Mouse (Mus musculus) CH12.LX (cell line): Measurements from ENCODE around the gene Iqcj. TPM values are rescaled to one million over a fixed set of nuclear protein-coding genes. Genes with fewer than 3 reads are reported as not detected.
"Not testable (repeated sequence)": the region's sequence is repeated elsewhere in the genome, so short reads cannot be mapped to it uniquely, and the experiment has no call there.

Source experiments
- DNase-seq: peaks from one replicate; pipeline ENCODE4 v3.0.0-alpha.2; 2013; ENCODE audit errors: extremely low read depth
- H3K27ac ChIP-seq: 2 replicates; pipeline ENCODE4 v1.5.1; 2012; ENCODE audit warnings: low read depth, mild to moderate bottlenecking, control low read depth, moderate library complexity; ENCODE audit not compliant: insufficient read depth
- H3K27me3 ChIP-seq: replicated peaks from 2 replicates; pipeline ENCODE3; 2012; ENCODE audit warnings: inconsistent platforms
- H3K36me3 ChIP-seq, 2 experiments: replicated peaks in 1 of 2; 2 replicates each; pipeline versions ENCODE3 to v1.6.1; 2012; ENCODE audit warnings: inconsistent platforms in 1 of 2, low read length in 1 of 2, mild to moderate bottlenecking in 1 of 2, mixed read lengths in 1 of 2, moderate library complexity in 1 of 2; ENCODE audit not compliant: control insufficient read depth in 1 of 2, insufficient read depth in 1 of 2
- H3K4me1 ChIP-seq, 2 experiments: 2 replicates each; pipeline ENCODE4 v1.6.1; 2012; ENCODE audit warnings: inconsistent platforms in 1 of 2, moderate library complexity in 1 of 2; ENCODE audit not compliant: insufficient read depth in 2 of 2, control insufficient read depth in 1 of 2
- H3K4me2 ChIP-seq: 2 replicates; pipeline ENCODE4 v1.6.1; 2012; ENCODE audit warnings: low read depth, mild to moderate bottlenecking, control low read depth; ENCODE audit not compliant: poor library complexity, insufficient read depth, severe bottlenecking
- H3K4me3 ChIP-seq, 3 experiments: fragments of 150-350 bp in 1 of 3; sonication (generic) in 1 of 3; replicated peaks in 1 of 3; 2 replicates each; pipeline versions ENCODE3 to v1.5.1; 2011 to 2012; ENCODE audit warnings: low read depth in 2 of 3, low read length in 2 of 3, mild to moderate bottlenecking in 2 of 3, moderate library complexity in 2 of 3, control low read depth in 1 of 3, improper control_type of control experiment in 1 of 3, inconsistent platforms in 1 of 3, mixed read lengths in 1 of 3; ENCODE audit not compliant: poor library complexity in 1 of 3
- H3K79me2 ChIP-seq: replicated peaks from 2 replicates; pipeline ENCODE4 v1.6.1; 2012; ENCODE audit warnings: mild to moderate bottlenecking, moderate library complexity; ENCODE audit not compliant: control insufficient read depth, poor library complexity, insufficient read depth, severe bottlenecking; ENCODE audit errors: extremely low read depth
- H3K9ac ChIP-seq: 2 replicates; pipeline ENCODE4 v1.6.1; 2012; ENCODE audit warnings: low read depth, mild to moderate bottlenecking, control low read depth, moderate library complexity; ENCODE audit not compliant: insufficient read depth
- H3K9me3 ChIP-seq: replicated peaks from 2 replicates; pipeline ENCODE3; 2012; ENCODE audit warnings: low read length, inconsistent platforms, mixed read lengths
- CHD1 ChIP-seq: IDR thresholded peaks from 2 replicates; pipeline ENCODE4 v1.6.1; 2012; ENCODE audit warnings: low read depth, low read length, improper control_type of control experiment, inconsistent platforms
- CHD2 ChIP-seq: IDR thresholded peaks from 2 replicates; pipeline ENCODE4 v1.6.1; 2011; ENCODE audit warnings: low read length, improper control_type of control experiment
- CTCF ChIP-seq, 2 experiments: IDR thresholded peaks in 1 of 2; conservative IDR thresholded peaks in 1 of 2; 2 replicates each; pipeline ENCODE4 v1.5.1; 2011 to 2012; ENCODE audit warnings: low read depth in 2 of 2, low read length in 2 of 2, improper control_type of control experiment in 1 of 2, inconsistent platforms in 1 of 2, mild to moderate bottlenecking in 1 of 2, moderate library complexity in 1 of 2
- EP300 ChIP-seq: IDR thresholded peaks from 2 replicates; pipeline ENCODE4 v1.6.1; 2011; ENCODE audit warnings: low read length, improper control_type of control experiment
- GABPA ChIP-seq: IDR thresholded peaks from 2 replicates; pipeline ENCODE4 v1.6.1; 2012; ENCODE audit warnings: low read depth, low read length, improper control_type of control experiment, inconsistent platforms; ENCODE audit not compliant: insufficient replicate concordance
- MAFK ChIP-seq: IDR thresholded peaks from 2 replicates; pipeline ENCODE4 v1.6.1; 2011; ENCODE audit warnings: low read length, improper control_type of control experiment; ENCODE audit not compliant: insufficient replicate concordance
- MAZ ChIP-seq: IDR thresholded peaks from 2 replicates; pipeline ENCODE4 v1.6.1; 2012; ENCODE audit warnings: low read depth, mild to moderate bottlenecking, inconsistent platforms, low read length, improper control_type of control experiment, moderate library complexity
- MYC ChIP-seq: IDR thresholded peaks from 2 replicates; pipeline ENCODE4 v1.6.1; 2011; ENCODE audit warnings: low read depth, mild to moderate bottlenecking, improper control_type of control experiment, low read length
- NRF1 ChIP-seq: IDR thresholded peaks from 2 replicates; pipeline ENCODE4 v1.6.1; 2014; ENCODE audit warnings: low read depth, mild to moderate bottlenecking, inconsistent platforms, low read length, improper control_type of control experiment, moderate library complexity
- RAD21 ChIP-seq: IDR thresholded peaks from 2 replicates; pipeline ENCODE4 v1.6.1; 2011; ENCODE audit warnings: low read depth, mild to moderate bottlenecking, low read length, improper control_type of control experiment, moderate library complexity
- SIN3A ChIP-seq: IDR thresholded peaks from 2 replicates; pipeline ENCODE4 v1.6.1; 2012; ENCODE audit warnings: low read length, improper control_type of control experiment, inconsistent platforms
- USF2 ChIP-seq: conservative IDR thresholded peaks from 2 replicates; pipeline ENCODE4 v1.6.1; 2011; ENCODE audit warnings: low read depth, low read length, improper control_type of control experiment
- ZC3H11A ChIP-seq: IDR thresholded peaks from 2 replicates; pipeline ENCODE4 v1.6.1; 2012; ENCODE audit warnings: low read depth, mild to moderate bottlenecking, inconsistent platforms, low read length, improper control_type of control experiment
- ZKSCAN1 ChIP-seq: IDR thresholded peaks from 2 replicates; pipeline ENCODE4 v1.6.1; 2012; ENCODE audit warnings: low read depth, inconsistent platforms, low read length, improper control_type of control experiment, borderline replicate concordance
- dilution Hi-C: fragments of 300-500 bp; cut with MboI; formaldehyde crosslinking; loops from 2 replicates; pipeline ENCODE4 v1.14.3; 2020; ENCODE audit warnings: low sequenced_read_pairs; ENCODE audit not compliant: extremely low pct_unique_long_range_greater_than_20kb, extremely low pct_ligation_motif_present
- in situ Hi-C: fragments of 300-500 bp; cut with MboI; formaldehyde crosslinking; loops from 3 replicates; pipeline ENCODE4 v1.14.3; 2019; ENCODE audit warnings: low sequenced_read_pairs, low pct_ligation_motif_present, low pct_unique_long_range_greater_than_20kb, mixed read lengths
- polyA plus RNA-seq: library from polyadenylated mRNA; unstranded; fragments of >175 nt; gene quantifications from 2 replicates; pipeline ENCODE4 v1.2.1, GENCODE M21; 2012; ENCODE audit warnings: low read depth; ENCODE audit not compliant: insufficient read length
- total RNA-seq, 2 experiments: library from RNA; depleted of rRNA; stranded (reverse); fragments of 300-350 nt in 1 of 2; fragments of >200 nt in 1 of 2; gene quantifications; 2 replicates each; pipeline ENCODE4 v1.2.3; 2012 to 2014

The Iqcj gene
- total and polyA plus RNA-seq, 3 experiments, result 0.47 TPM; not detected in 2

DNA sequence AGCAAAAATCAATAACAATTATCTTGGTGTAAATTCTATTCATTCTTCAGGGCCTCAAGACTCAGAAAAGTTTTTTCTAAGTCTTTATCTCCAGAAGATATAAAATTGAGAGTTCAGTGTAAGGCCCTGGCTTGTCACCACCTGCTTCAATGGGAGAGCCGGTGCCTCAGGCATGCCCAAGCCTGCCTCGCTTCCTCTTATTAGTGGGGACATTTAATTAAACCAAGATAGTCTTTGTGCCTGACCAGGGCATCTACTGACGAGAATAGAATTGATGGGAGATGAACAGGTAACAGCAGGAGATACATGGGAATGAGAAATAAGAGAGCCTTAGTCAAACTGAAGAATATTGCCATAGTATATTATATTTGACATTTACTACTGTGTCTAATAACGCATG lies 200.1 kb downstream of the Iqcj start:
- in situ Hi-C loops (no loop called here), dilution Hi-C loops (no loop called here)

GRCm38 (mm10) chr3:68096724-68097431 lies 204.9 kb downstream of the Iqcj start:
- no peaks in the 10 kb centered on the region for H3K79me2 ChIP-seq
- dilution Hi-C loops, result no loop called here
- no peak for DNase-seq
- no peak overlapping the region for H3K4me2 ChIP-seq
- no peak for TF ChIP-seq MAFK
- no peak for TF ChIP-seq MAZ
- TF ChIP-seq ZKSCAN1, result no peak
- TF ChIP-seq CHD2, result no peak
- TF ChIP-seq USF2, result no peak
- no peak for TF ChIP-seq GABPA
- no peak for TF ChIP-seq EP300
- TF ChIP-seq ZC3H11A, result no peak
- no peak for TF ChIP-seq MYC
- TF ChIP-seq RAD21, result no peak
- TF ChIP-seq NRF1, result no peak
- H3K27ac ChIP-seq, result no peak overlapping the region
- H3K4me1 ChIP-seq, result no peaks in the 10 kb centered on the region
- H3K9me3 ChIP-seq, result no peaks in the 10 kb centered on the region
- no peak overlapping the region for H3K4me3 ChIP-seq
- H3K27me3 ChIP-seq, result no peaks in the 10 kb centered on the region
- H3K9ac ChIP-seq, result no peak overlapping the region
- H3K36me3 ChIP-seq, result no peaks in the 10 kb centered on the region
- in situ Hi-C loops, result no loop called here

More for the DNA sequence above, 200.1 kb downstream of the Iqcj start:
- no peak overlapping the region for H3K9ac ChIP-seq
- no peak overlapping the region for H3K4me2 ChIP-seq
- H3K36me3 ChIP-seq, result no peaks in the 10 kb centered on the region
- peaks cover 0 to 3% of the 10 kb centered on the region in 2 experiments; a peak in 1 of 4 replicates for H3K4me1 ChIP-seq
- H3K4me3 ChIP-seq, result no peak overlapping the region
- TF ChIP-seq CHD2 (no peak), EP300 (no peak), SIN3A (no peak), CHD1 (no peak), CTCF (conservative IDR thresholded peaks at IDR 0.05 in 1 of 2, IDR thresholded peaks at IDR 0.05 in 1 of 2; ENCODE audit: low read depth in 2 of 2, low read length in 2 of 2) (no peak)
- H3K27ac ChIP-seq, result no peak overlapping the region
- H3K9me3 ChIP-seq, result no peaks in the 10 kb centered on the region
- DNase-seq, result no peak
- no peaks in the 10 kb centered on the region for H3K79me2 ChIP-seq
- no peaks in the 10 kb centered on the region for H3K27me3 ChIP-seq

GRCm38 (mm10) chr3:68099561-68099960 lies 207.5 kb downstream of the Iqcj start:
- dilution Hi-C loops, H3K4me3 ChIP-seq, H3K79me2 ChIP-seq, H3K27ac ChIP-seq, H3K36me3 ChIP-seq, H3K9me3 ChIP-seq, H3K4me2 ChIP-seq, H3K27me3 ChIP-seq, H3K9ac ChIP-seq, H3K4me1 ChIP-seq, in situ Hi-C loops, DNase-seq: not testable (repeated sequence)
